Mouse (Mus musculus) intestine, embryonic 15.5 days (tissue): ENCODE data around the gene 9130230L23Rik. TPM values are rescaled to one million over a fixed set of nuclear protein-coding genes. Genes with fewer than 3 reads are reported as not detected.
A peak's percentile ranks its signal among the peaks of the same experiment; 100 is the strongest.

Source experiments
- ATAC-seq: fragments of 200-750 bp; cut with Nextera tagmentation; 2 replicates; pipeline ENCODE4 v1.8.0; 2017; ENCODE audit warnings: moderate TSS enrichment, moderate library complexity
- H3K27ac ChIP-seq: fragments of 300-500 bp; sonication (generic); 2 replicates; pipeline ENCODE4 v1.5.1; 2015; ENCODE audit warnings: mild to moderate bottlenecking, inconsistent platforms
- H3K27me3 ChIP-seq: fragments of 300-500 bp; sonication (generic); replicated peaks from 2 replicates; pipeline ENCODE4 v1.6.1; 2015; ENCODE audit warnings: inconsistent platforms
- H3K36me3 ChIP-seq: fragments of 300-500 bp; sonication (generic); 2 replicates; pipeline ENCODE4 v1.6.1; 2015; ENCODE audit warnings: inconsistent platforms
- H3K4me1 ChIP-seq: fragments of 300-500 bp; sonication (generic); replicated peaks from 2 replicates; pipeline ENCODE4 v1.6.1; 2015; ENCODE audit warnings: inconsistent platforms
- H3K4me2 ChIP-seq: fragments of 300-500 bp; sonication (generic); replicated peaks from 2 replicates; pipeline ENCODE4 v1.6.1; 2015; ENCODE audit warnings: mild to moderate bottlenecking, inconsistent platforms
- H3K4me3 ChIP-seq: fragments of 300-500 bp; sonication (generic); replicated peaks from 2 replicates; pipeline ENCODE4 v1.5.1; 2015; ENCODE audit warnings: inconsistent platforms
- H3K9ac ChIP-seq: fragments of 300-500 bp; sonication (generic); 2 replicates; pipeline ENCODE4 v1.6.1; 2015; ENCODE audit warnings: inconsistent platforms
- H3K9me3 ChIP-seq: fragments of 300-500 bp; sonication (generic); 2 replicates; pipeline ENCODE4 v1.6.1; 2016; ENCODE audit warnings: inconsistent platforms
- WGBS: fragments of 180-500 bp; shearing (Covaris S2); methylation state at CpG from one replicate; pipeline ENCODE4 v1.1.7; 2015; 5-methylcytosine and 5-hydroxymethylcytosine counted together
- polyA plus RNA-seq: library from polyadenylated mRNA; unstranded; fragments of >200 nt; fragmentation: Nextera tagmentation; extraction: Ambion mirVana; gene quantifications from 2 replicates; pipeline ENCODE4 v1.2.1, GENCODE M21; 2015

Gene 9130230L23Rik
- polyA plus RNA-seq, 1 experiment from 2014 or later, result 1.6 TPM

DNA sequence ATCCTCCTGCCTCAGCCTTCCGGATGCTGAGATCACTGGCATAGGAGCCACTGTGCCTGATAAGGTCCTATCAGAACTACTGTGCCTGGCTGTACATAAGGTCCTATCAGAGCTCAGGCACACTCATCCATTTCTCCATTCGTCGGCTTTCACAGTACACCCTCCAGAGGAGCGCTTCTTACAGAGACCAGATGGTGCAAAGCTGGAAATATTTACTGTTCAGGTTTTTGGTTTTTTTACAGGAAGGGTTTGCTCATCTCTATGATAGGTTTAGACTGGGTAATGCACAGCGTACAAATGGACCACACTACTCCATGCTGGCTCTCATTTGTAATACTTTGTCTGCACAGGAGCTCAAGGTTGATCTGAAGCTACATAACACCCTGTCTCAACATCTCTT lies 40.8 kb downstream of the 9130230L23Rik start:
- ATAC-seq, result no peak
- H3K4me2 ChIP-seq, result no peak overlapping the region
- 84% methylated on average over 5 of the region's 5 CpGs for WGBS

DNA sequence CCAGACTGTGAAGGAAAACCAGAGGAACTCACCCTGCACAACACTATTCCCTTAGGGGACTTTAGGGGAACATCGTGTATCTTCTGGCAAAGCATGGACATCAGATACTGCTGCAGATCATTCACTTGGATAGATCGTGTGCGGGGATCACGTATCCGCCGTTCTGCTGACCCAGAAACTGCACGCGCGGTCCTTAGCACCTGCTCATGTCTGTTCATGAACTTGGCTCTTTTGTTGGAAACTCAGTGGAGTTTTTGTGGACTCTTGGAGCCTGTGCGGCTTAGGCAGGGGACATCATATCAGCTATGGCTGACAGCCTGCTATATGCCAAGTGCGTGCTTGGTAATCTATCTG lies 43.5 kb downstream of the 9130230L23Rik start:
- H3K27me3 ChIP-seq, result no peaks in the 10 kb centered on the region
- H3K4me3 ChIP-seq, result no peak overlapping the region
- no peak for ATAC-seq
- H3K4me1 ChIP-seq, result no peaks in the 10 kb centered on the region
- WGBS, result 90% methylated on average over 11 of the region's 11 CpGs
- no peaks in the 10 kb centered on the region for H3K9me3 ChIP-seq
- H3K4me2 ChIP-seq, result no peak overlapping the region
- H3K9ac ChIP-seq, result no peak overlapping the region
- H3K36me3 ChIP-seq, result no peaks in the 10 kb centered on the region
- H3K27ac ChIP-seq, result no peak overlapping the region

More for the DNA sequence above, 40.8 kb downstream of the 9130230L23Rik start:
- Histone ChIP-seq H3K27ac (no peak overlapping the region), H3K4me1 (no peaks in the 10 kb centered on the region), H3K9ac (no peak overlapping the region), H3K36me3 (no peaks in the 10 kb centered on the region), H3K4me3 (no peak overlapping the region), H3K9me3 (no peaks in the 10 kb centered on the region), H3K27me3 (no peaks in the 10 kb centered on the region)

DNA sequence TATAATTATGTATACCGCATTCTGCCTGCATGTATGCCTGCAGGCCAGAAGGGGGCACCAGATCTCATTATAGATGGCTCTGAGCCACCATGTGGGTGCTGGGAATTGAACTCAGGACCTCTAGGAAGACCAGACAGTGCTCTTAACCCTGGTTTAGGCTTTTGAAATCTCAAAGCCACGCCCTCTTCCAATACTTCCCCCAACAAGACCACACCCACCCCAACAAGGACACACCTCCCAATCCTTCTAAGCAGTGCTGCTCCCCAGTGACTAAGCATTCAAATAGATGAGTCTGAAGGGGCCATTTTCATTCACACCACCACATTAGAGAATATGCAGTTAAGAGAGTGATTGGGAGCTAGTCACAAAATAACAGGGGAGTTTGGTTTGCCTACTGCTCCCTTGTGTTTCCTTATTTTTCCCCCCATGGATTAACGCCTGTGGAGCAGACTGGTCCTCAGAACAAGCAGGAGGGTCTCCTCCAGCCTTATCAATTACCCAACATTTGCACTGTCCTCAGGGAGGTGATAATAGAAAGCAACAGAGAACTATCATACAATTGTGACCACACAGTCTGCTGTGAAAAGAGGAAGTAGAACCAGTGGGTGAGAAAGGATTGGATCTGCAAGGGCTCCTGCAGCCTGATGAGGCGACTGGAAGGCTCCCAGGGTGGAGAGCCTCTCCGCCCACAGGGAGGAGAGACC lies 44.0 kb downstream of the 9130230L23Rik start:
- no peaks in the 10 kb centered on the region for H3K9me3 ChIP-seq
- no peak for ATAC-seq

DNA sequence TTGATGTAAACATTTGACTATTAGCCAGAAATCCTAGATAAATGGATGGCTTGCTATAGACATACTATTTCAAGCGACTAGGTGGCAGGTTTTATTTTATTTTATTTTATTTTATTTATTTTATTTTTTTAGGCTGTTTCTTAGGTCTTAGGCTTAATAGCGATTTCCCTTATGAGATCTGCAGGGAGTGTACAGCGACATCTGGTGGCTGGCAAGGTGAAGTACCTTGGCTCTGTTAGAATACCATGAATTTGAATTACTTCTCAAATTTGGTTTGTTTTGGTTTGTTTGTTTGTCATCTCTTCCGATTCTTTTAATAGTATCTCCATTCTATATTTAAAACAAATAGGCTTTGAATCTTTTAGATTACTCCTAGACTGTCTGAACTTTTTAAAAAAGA lies 45.5 kb downstream of the 9130230L23Rik start:
- no peak overlapping the region for H3K9ac ChIP-seq
- H3K36me3 ChIP-seq, result no peaks in the 10 kb centered on the region
- no peaks in the 10 kb centered on the region for H3K27me3 ChIP-seq
- H3K9me3 ChIP-seq, result no peaks in the 10 kb centered on the region
- no peak for ATAC-seq
- H3K4me3 ChIP-seq, result no peak overlapping the region
- 4% methylated on average over 4 of the region's 4 CpGs for WGBS
- no peaks in the 10 kb centered on the region for H3K4me1 ChIP-seq
- H3K27ac ChIP-seq, result no peak overlapping the region
- H3K4me2 ChIP-seq, result no peak overlapping the region

More for the DNA sequence above, 44.0 kb downstream of the 9130230L23Rik start:
- no peaks in the 10 kb centered on the region for H3K4me1 ChIP-seq
- no peak overlapping the region for H3K4me3 ChIP-seq
- H3K27me3 ChIP-seq, result no peaks in the 10 kb centered on the region
- H3K9ac ChIP-seq, result no peak overlapping the region
- H3K4me2 ChIP-seq, result no peak overlapping the region
- WGBS, result 78% methylated on average over 5 of the region's 5 CpGs
- H3K27ac ChIP-seq, result no peak overlapping the region
- H3K36me3 ChIP-seq, result no peaks in the 10 kb centered on the region

DNA sequence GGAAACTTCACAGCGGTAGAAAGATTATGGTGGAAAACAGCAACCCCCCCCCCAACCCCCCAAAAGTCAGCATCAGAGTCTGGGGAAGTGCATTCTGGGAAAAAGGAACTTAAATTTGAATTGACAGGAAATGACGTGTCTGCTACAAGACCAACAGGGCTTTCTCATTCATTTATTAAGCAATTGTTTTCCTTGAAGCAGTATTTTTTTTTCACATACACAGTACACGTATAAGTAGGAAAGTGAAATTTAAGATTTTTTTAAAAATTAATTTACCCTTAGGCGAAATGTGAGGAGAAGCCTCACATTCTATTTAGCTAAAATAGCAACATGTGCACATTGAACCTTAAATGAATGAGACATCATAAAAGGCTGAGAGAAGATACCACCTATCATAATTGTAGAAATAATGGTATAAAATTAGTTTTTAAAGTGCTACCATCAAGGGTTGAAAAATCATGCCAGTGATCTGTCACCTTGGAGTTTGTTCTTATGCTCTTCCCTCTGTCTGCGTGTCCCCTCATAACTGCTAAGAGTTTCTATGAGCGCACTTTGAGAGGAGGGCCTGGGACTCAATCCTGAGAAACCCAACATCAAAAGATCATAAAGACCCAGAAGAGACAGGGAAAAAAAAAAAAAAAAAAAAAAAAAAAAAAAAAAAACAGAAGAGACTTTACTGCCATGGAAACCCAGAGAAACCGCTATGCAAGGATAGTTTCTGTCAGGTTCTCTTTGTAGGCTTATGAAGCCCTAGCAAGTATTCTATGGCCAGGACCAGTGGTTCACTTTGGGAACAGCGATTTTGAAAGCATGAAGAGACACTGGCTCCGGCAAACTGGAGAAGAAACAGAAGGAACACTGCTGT lies 47.7 kb downstream of the 9130230L23Rik start:
- Histone ChIP-seq H3K36me3 (no peaks in the 10 kb centered on the region), H3K4me3 (peak overlapping the region; percentile 27), H3K27me3 (no peaks in the 10 kb centered on the region), H3K4me2 (peak overlapping the region; percentile 55), H3K9me3 (no peaks in the 10 kb centered on the region), H3K9ac (no peak overlapping the region), H3K27ac (no peak overlapping the region), H3K4me1 (no peaks in the 10 kb centered on the region)
- 80% methylated on average over 9 of the region's 9 CpGs for WGBS
- no peak for ATAC-seq

DNA sequence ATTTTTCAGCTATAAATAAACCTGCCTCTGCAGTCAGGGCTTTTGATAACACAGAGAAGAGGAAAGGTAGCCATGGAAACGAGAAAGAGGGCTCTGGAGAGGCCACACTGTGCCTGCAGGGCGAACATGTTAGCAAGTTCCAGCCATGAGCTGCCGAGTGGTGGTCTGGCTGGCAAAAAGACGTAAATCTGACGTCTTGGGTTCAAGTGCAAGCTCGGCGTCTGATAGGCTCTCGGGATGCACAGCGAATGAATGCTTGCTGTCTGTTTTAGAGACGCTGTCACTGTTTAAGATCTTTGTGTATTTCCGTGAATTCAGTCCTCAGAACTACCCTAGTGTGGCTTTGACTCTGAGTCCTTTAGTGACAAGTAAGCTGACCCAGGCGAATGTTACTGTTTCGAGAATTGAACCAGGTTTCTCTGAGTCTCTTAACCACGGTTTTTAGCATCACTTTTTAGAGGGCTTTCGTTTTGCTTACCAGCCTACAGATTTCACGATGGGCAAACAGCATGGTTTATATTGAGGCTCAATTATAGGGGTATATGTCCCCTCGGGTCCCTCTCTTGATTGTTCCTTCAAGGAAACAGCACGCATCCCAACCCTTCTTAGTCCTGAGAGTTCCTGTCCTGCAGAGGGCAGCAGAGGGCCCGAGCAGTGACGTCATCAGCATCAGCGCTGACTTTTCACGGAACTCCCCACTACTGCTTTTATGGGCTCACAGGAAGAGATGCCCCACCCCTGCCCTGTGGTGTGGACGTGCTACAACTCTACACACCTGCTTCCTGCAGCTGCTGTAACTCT lies 48.5 kb downstream of the 9130230L23Rik start:
- no peaks in the 10 kb centered on the region for H3K27me3 ChIP-seq
- WGBS, result 35% methylated on average over 23 of the region's 23 CpGs
- no peaks in the 10 kb centered on the region for H3K9me3 ChIP-seq
- H3K4me2 ChIP-seq, result peak overlapping the region; percentile 55
- H3K27ac ChIP-seq, result no peak overlapping the region
- no peaks in the 10 kb centered on the region for H3K4me1 ChIP-seq
- H3K9ac ChIP-seq, result no peak overlapping the region
- ATAC-seq, result peak; percentile 55
- no peaks in the 10 kb centered on the region for H3K36me3 ChIP-seq
- H3K4me3 ChIP-seq, result peak overlapping the region; percentile 27

DNA sequence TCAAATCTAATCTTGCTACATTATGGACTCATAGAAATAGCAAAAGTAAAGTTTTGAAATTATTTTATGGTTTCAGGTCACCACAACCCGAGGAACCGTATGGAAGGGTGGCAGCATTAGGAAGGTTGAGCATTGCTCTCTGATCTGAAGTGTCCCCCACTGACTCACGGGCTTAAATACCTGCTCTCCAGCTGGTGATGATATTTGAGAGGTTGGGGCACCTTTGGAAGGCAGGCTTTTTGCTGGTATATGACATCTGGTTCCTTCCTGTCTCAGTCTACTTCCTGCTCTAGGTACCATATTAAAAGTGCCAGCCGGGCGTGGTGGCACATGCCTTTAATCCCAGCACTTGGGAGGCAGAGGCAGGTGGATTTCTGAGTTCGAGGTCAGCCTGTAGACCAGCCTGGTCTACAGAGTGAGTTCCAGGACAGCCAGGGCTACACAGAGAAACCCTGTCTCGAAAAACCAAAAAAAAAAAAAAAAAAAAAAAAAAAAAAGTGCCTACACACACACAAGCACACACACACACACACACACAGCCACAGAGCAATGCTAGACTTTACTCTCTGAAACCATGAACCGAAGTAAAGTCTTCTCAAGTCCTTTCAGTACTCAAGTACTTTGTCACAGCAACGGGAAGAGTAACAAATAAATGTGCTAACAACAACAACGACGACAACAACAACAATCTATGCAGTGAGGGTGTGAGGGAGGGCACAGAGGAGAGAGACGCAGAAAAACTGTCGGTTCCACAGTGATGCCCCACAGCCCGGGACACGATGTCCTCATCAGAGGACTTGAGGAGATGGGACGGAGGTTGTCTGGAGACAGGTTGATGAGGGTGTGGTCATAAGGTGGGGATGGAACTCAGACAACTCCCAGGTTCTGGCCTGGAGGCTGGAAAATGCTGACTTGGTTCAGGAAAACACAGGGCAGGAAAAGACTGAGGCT lies 49.7 kb downstream of the 9130230L23Rik start:
- H3K4me2 ChIP-seq, result no peak overlapping the region
- no peaks in the 10 kb centered on the region for H3K27me3 ChIP-seq
- H3K36me3 ChIP-seq, result no peaks in the 10 kb centered on the region
- no peak for ATAC-seq
- H3K27ac ChIP-seq, result no peak overlapping the region
- H3K9me3 ChIP-seq, result no peaks in the 10 kb centered on the region
- 91% methylated on average over 16 of the region's 16 CpGs for WGBS
- H3K9ac ChIP-seq, result no peak overlapping the region
- H3K4me1 ChIP-seq, result no peaks in the 10 kb centered on the region
- H3K4me3 ChIP-seq, result no peak overlapping the region

DNA sequence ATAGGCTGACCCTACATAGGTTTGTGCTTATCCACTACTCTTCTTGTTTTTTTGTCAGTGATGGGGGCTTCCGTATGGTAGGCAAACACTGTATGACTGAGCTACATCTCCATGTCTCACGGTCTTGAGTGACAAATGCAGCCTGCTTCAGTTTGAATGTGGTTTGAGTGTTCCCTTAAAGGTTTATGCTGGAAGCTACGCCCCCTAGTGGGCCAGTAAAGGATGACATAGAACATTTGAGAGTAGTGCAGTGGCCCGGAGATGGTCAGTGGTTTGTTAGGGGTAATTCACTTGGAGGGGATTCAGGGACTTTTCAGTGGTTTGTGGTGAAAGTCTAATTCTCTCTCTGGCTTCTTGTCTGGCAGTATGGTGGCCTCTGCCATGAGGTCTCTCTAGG lies 52.6 kb downstream of the 9130230L23Rik start:
- Histone ChIP-seq H3K27ac (no peak overlapping the region), H3K27me3 (no peaks in the 10 kb centered on the region), H3K9ac (no peak overlapping the region), H3K9me3 (no peaks in the 10 kb centered on the region), H3K4me3 (no peak overlapping the region), H3K36me3 (no peaks in the 10 kb centered on the region), H3K4me2 (no peak overlapping the region), H3K4me1 (no peaks in the 10 kb centered on the region)
- WGBS, result 73% methylated on average over 4 of the region's 4 CpGs
- no peak for ATAC-seq

DNA sequence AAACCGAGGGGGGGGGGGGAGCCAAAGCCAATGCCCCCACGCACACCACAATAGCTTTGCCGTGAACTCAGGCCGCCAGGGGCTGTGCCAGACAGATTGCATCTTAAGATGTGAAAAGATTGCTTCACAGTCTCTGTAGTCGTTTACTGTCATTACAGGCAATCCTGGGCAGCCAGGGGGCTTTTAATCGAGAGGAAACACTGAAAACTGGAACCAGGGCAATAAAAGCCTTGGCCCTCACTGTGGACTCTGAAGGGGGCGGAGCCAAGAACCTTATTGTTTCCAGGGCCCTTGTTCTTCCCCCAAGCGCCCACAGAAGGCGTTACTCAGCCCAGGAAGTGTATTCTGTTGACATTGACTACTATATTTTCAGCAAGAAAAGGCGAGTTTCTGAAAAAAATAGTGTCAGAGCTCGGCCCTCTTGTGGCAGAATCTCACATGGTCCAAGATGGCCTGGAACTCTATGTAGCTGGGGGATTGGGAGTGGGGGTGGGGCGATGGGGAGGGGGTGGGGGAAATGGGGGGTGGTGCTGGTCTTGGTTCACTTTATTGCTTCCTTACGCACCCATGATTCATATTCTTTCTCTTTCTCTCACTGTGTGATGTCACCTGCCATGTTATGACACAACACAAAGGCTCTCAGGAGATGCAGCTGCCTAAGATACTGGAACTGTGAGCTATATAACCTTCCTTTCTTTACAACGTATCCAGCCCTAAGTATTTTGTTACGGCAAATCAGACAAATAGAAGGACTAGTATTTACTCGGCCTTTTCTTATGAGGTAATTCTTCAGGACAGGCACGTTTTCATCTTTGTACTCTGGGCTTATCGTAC lies 53.2 kb downstream of the 9130230L23Rik start:
- Histone ChIP-seq H3K4me1 (no peaks in the 10 kb centered on the region), H3K27me3 (no peaks in the 10 kb centered on the region), H3K36me3 (no peaks in the 10 kb centered on the region), H3K4me3 (no peak overlapping the region), H3K9ac (no peak overlapping the region), H3K9me3 (no peaks in the 10 kb centered on the region), H3K27ac (no peak overlapping the region), H3K4me2 (peak overlapping the region; percentile 28; the same call in 1 of the 2 replicates)
- 61% methylated on average over 18 of the region's 18 CpGs for WGBS
- peak; percentile 47; the same call in 1 of the 2 replicates for ATAC-seq

DNA sequence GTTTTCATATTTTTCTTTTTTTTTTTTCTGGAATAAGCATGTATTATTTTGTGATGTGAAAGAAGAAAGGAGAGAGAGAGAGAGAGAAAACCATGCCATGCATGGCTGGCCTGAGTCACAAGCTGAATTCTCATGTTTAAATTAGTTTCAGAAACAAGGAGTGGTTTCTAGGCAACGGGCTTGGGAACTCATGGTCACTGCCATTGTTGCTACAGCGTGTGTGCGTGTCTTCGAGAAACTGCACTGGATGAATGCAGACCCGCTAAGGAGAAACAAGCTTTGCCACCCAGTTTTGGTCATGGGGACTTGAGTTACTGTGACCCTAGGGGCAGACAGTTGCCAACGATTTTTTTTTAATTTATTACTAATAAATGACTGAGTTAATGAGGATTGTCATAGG lies 53.8 kb downstream of the 9130230L23Rik start:
- Histone ChIP-seq H3K27ac (no peak overlapping the region), H3K4me3 (no peak overlapping the region)

DNA sequence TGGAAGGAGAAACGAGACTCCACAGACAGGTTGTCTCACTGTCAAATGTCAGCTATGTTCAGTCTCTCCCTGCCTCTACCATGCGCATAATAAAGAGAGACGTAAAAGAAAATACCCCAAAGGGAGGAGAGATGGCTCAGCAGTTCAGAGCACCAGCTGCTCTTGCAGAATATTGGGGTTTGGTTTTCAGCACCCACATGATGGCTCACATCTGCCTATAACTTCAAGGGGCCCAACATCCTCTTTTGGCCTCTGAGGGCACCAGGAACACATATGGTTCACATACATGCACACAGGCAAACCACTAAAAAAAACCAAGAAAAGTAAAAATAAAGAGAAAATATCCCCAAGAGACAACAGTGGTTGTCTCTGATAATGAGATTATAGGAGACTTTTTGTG lies 54.3 kb downstream of the 9130230L23Rik start:
- H3K9me3 ChIP-seq, result no peaks in the 10 kb centered on the region

More for the DNA sequence above, 53.8 kb downstream of the 9130230L23Rik start:
- Histone ChIP-seq H3K4me2 (peak overlapping the region; percentile 28; the same call in 1 of the 2 replicates), H3K4me1 (no peaks in the 10 kb centered on the region), H3K36me3 (no peaks in the 10 kb centered on the region), H3K9ac (no peak overlapping the region), H3K27me3 (no peaks in the 10 kb centered on the region), H3K9me3 (no peaks in the 10 kb centered on the region)
- peak; percentile 22; the same call in 1 of the 2 replicates for ATAC-seq
- 50% methylated on average over 6 of the region's 6 CpGs for WGBS

More for the DNA sequence above, 54.3 kb downstream of the 9130230L23Rik start:
- H3K36me3 ChIP-seq, result no peaks in the 10 kb centered on the region
- no peak overlapping the region for H3K4me3 ChIP-seq
- H3K9ac ChIP-seq, result no peak overlapping the region
- no peaks in the 10 kb centered on the region for H3K27me3 ChIP-seq
- 86% methylated on average over 3 of the region's 3 CpGs for WGBS
- no peak for ATAC-seq
- no peaks in the 10 kb centered on the region for H3K4me1 ChIP-seq
- no peak overlapping the region for H3K4me2 ChIP-seq
- no peak overlapping the region for H3K27ac ChIP-seq
